ENCODE assay signal across 31 mouse cellular contexts in genomic region chr3:145768439-145768838, GRCm38 (mm10). TPM values are rescaled to one million over a fixed set of nuclear protein-coding genes. Genes with fewer than 3 reads are reported as not detected.
"Had no signal": no experiment of that assay in that cellular context is flagged by ENCODE, and none has a peak within 500 bp of the region (broad histone marks: within the 10 kb centered on the region; RNA-seq: fewer than 3 reads in every experiment).

No protein-coding gene starts in this region.

- H3K27me3 ChIP-seq: limb, embryonic 12.5 days; limb, embryonic 13.5 days; limb, embryonic 15.5 days; liver, embryonic 12.5 days; liver, embryonic 13.5 days; liver, embryonic 15.5 days; lung, embryonic 15.5 days; midbrain, embryonic 13.5 days; midbrain, embryonic 15.5 days; neural tube, embryonic 12.5 days had no signal

- H3K36me3 ChIP-seq: limb, embryonic 10.5 days; limb, embryonic 12.5 days; limb, embryonic 13.5 days; limb, embryonic 15.5 days; liver, embryonic 12.5 days; liver, embryonic 15.5 days; lung, embryonic 15.5 days; midbrain, embryonic 10.5 days; midbrain, embryonic 12.5 days; midbrain, embryonic 13.5 days; midbrain, embryonic 15.5 days; neural tube, embryonic 12.5 days had no signal

- H3K4me3 ChIP-seq: limb, embryonic 10.5 days; limb, embryonic 12.5 days; limb, embryonic 13.5 days; limb, embryonic 15.5 days; liver, embryonic 12.5 days; liver, embryonic 13.5 days; liver, embryonic 15.5 days; lung, embryonic 15.5 days; megakaryocyte, embryonic 14.5 days; midbrain, embryonic 10.5 days; midbrain, embryonic 12.5 days; midbrain, embryonic 13.5 days; midbrain, embryonic 15.5 days; myocyte; neural tube, embryonic 12.5 days had no signal

- H3K27ac ChIP-seq: limb, embryonic 10.5 days; limb, embryonic 12.5 days; limb, embryonic 13.5 days; liver, embryonic 12.5 days; liver, embryonic 13.5 days; liver, embryonic 14.5 days; liver, embryonic 15.5 days; lung, embryonic 15.5 days; macrophage; midbrain, embryonic 10.5 days; midbrain, embryonic 12.5 days; midbrain, embryonic 13.5 days; midbrain, embryonic 15.5 days; neural tube, embryonic 12.5 days had no signal

- H3K4me1 ChIP-seq: lung, embryonic 15.5 days; megakaryocyte, embryonic 14.5 days; midbrain, embryonic 10.5 days; midbrain, embryonic 13.5 days; midbrain, embryonic 15.5 days had no signal

- DNase-seq: left cerebral cortex, postnatal 4 days; liver; liver, embryonic 13.5 days; liver, postnatal 0 days; lung, adult 18-20 months; lung, adult 2 months; lung, embryonic 14.5 days; lung, postnatal 10 days; lung, postnatal 14 days; lung, postnatal 36 days; lung, postnatal 4 days; midbrain, embryonic 14.5 days had no signal

RNA-seq across cellular contexts. Expression of gene Ddah1, which starts 10.0 kb away (rescaled TPM):
- total RNA-seq: megakaryocyte progenitor cell, adult 5-6 weeks; megakaryocyte, adult 5-6 weeks; monocyte, adult 5-6 weeks had no signal
